Mouse (Mus musculus) midbrain, embryonic 14.5 days (tissue): ENCODE results near the gene Sf3a2. TPM values are rescaled to one million over a fixed set of nuclear protein-coding genes. Genes with fewer than 3 reads are reported as not detected.
A peak's percentile ranks its signal among the peaks of the same experiment; 100 is the strongest.

Experiments
- ATAC-seq: fragments of 200-750 bp; cut with Nextera tagmentation; 2 replicates; pipeline ENCODE4 v1.8.0; 2017; ENCODE audit warnings: moderate number of reproducible peaks, moderate library complexity; ENCODE audit not compliant: low FRiP score, low TSS enrichment
- DNase-seq: peaks from one replicate; pipeline ENCODE4 v3.0.0-alpha.2; 2015
- H3K27ac ChIP-seq: fragments of 300-500 bp; sonication (generic); replicated peaks from 2 replicates; pipeline ENCODE4 v1.5.1; 2014; ENCODE audit warnings: mild to moderate bottlenecking, low read depth, low read length, moderate library complexity
- H3K27me3 ChIP-seq: fragments of 300-500 bp; sonication (generic); 2 replicates; pipeline ENCODE4 v1.6.1; 2014; ENCODE audit warnings: low read length, control low read depth, mixed read lengths; ENCODE audit not compliant: control insufficient read depth, insufficient read depth
- H3K36me3 ChIP-seq: fragments of 300-500 bp; sonication (generic); 2 replicates; pipeline ENCODE4 v1.6.1; 2014; ENCODE audit warnings: low read length, control low read depth; ENCODE audit not compliant: control insufficient read depth, insufficient read depth
- H3K4me1 ChIP-seq: fragments of 300-500 bp; sonication (generic); 2 replicates; pipeline ENCODE4 v1.6.1; 2014; ENCODE audit warnings: mild to moderate bottlenecking, antibody characterized with exemption, low read length, control low read depth; ENCODE audit not compliant: control insufficient read depth, insufficient read depth
- H3K4me2 ChIP-seq: fragments of 300-500 bp; sonication (generic); 2 replicates; pipeline ENCODE4 v1.6.1; 2014; ENCODE audit warnings: mild to moderate bottlenecking, low read length, moderate library complexity
- H3K4me3 ChIP-seq: fragments of 300-500 bp; sonication (generic); replicated peaks from 2 replicates; pipeline ENCODE4 v1.5.1; 2014; ENCODE audit warnings: low read depth, low read length
- H3K9ac ChIP-seq: fragments of 300-500 bp; sonication (generic); replicated peaks from 2 replicates; pipeline ENCODE4 v1.6.1; 2014; ENCODE audit warnings: mild to moderate bottlenecking, low read length, moderate library complexity
- H3K9me3 ChIP-seq: fragments of 300-500 bp; sonication (generic); 2 replicates; pipeline ENCODE4 v1.6.1; 2016; ENCODE audit warnings: low read length, control low read depth, mixed read lengths; ENCODE audit not compliant: control insufficient read depth
- WGBS: fragments of 180-500 bp; shearing (Covaris S2); extraction: QIAGEN DNeasy Blood & Tissue Kit; methylation state at CpG from one replicate; pipeline ENCODE4 v1.1.7; 2014; 5-methylcytosine and 5-hydroxymethylcytosine counted together
- polyA plus RNA-seq: library from polyadenylated mRNA; unstranded; fragments of >200 nt; fragmentation: Nextera tagmentation; extraction: Ambion mirVana; gene quantifications from 2 replicates; pipeline ENCODE4 v1.2.1, GENCODE M21; 2014

Gene Sf3a2
- polyA plus RNA-seq, 1 experiment from 2014 or later = 75.1 TPM

- peak within 1 kb of the TSS; percentile 48; the same call in 1 of the 2 replicates for H3K4me3 ChIP-seq
- H3K27ac ChIP-seq = no peak within 1 kb of the TSS
- H3K36me3 ChIP-seq = peaks cover 52% of the 10 kb centered on the region
- 0 out of 2 replicates have a peak within 1 kb of the TSS, but pooled peaks have one; percentile 8 for H3K4me2 ChIP-seq
- H3K9ac ChIP-seq = peak within 1 kb of the TSS; percentile 72
- no peak for DNase-seq
- H3K27me3 ChIP-seq = peaks cover 9% of the 10 kb centered on the region
- no peak for ATAC-seq
- peaks cover 31% of the 10 kb centered on the region for H3K4me1 ChIP-seq
- WGBS = 70% methylated on average over 6 of the region's 6 CpGs
- H3K9me3 ChIP-seq = no peaks in the 10 kb centered on the region
Measured at GRCm38 (mm10) chr10:80804916-80805315, 6.9 kb downstream of the Sf3a2 start, which contains the start of gene Amh. TSS of gene Amh (plus strand) at chr10:80805243.

GRCm38 (mm10) chr10:80805322-80805721 is 7.3 kb downstream of the Sf3a2 start:
- H3K27ac ChIP-seq = no peak overlapping the region
- ATAC-seq = no peak
- 83% methylated on average over 5 of the region's 5 CpGs for WGBS
- no peak overlapping the region for H3K9ac ChIP-seq
- peaks cover 48% of the 10 kb centered on the region for H3K36me3 ChIP-seq
- H3K4me3 ChIP-seq = no peak overlapping the region
- H3K27me3 ChIP-seq = peaks cover 13% of the 10 kb centered on the region
- peaks cover 27% of the 10 kb centered on the region for H3K4me1 ChIP-seq
- DNase-seq = no peak
- H3K4me2 ChIP-seq = no peak overlapping the region
- H3K9me3 ChIP-seq = no peaks in the 10 kb centered on the region

GRCm38 (mm10) chr10:80805925-80806324 is 7.9 kb downstream of the Sf3a2 start:
- Histone ChIP-seq H3K9me3 (no peaks in the 10 kb centered on the region), H3K36me3 (peaks cover 47% of the 10 kb centered on the region), H3K27me3 (peaks cover 17% of the 10 kb centered on the region), H3K4me3 (peak overlapping the region; percentile 48; the same call in 1 of the 2 replicates), H3K27ac (no peak overlapping the region), H3K4me1 (peaks cover 27% of the 10 kb centered on the region), H3K9ac (peak overlapping the region; percentile 72), H3K4me2 (0 out of 2 replicates have a peak overlapping the region, but pooled peaks have one; percentile 8)
- WGBS = 7% methylated on average over 3 of the region's 3 CpGs
- DNase-seq (peak; percentile 74), ATAC-seq (no peak)

GRCm38 (mm10) chr10:80806341-80807056 is 8.5 kb downstream of the Sf3a2 start:
- Histone ChIP-seq H3K4me3 (peak overlapping the region; percentile 48), H3K36me3 (peaks cover 41% of the 10 kb centered on the region), H3K27ac (peak overlapping the region; percentile 89), H3K9me3 (no peaks in the 10 kb centered on the region), H3K4me2 (peak overlapping the region; percentile 95), H3K9ac (peak overlapping the region; percentile 72), H3K27me3 (peaks cover 17% of the 10 kb centered on the region), H3K4me1 (peaks cover 27% of the 10 kb centered on the region)
- peak; percentile 16; the same call in 1 of the 2 replicates for ATAC-seq
- 36% methylated on average over 33 of the region's 34 CpGs for WGBS
- no peak for DNase-seq

GRCm38 (mm10) chr10:80807057-80807627 is 9.1 kb downstream of the Sf3a2 start:
- peaks cover 17% of the 10 kb centered on the region for H3K27me3 ChIP-seq
- peak overlapping the region; percentile 72 for H3K9ac ChIP-seq
- peak; percentile 84 for ATAC-seq
- peak overlapping the region; percentile 89 for H3K27ac ChIP-seq
- peaks cover 35% of the 10 kb centered on the region for H3K36me3 ChIP-seq
- peak overlapping the region; percentile 95 for H3K4me2 ChIP-seq
- H3K9me3 ChIP-seq = no peaks in the 10 kb centered on the region
- peaks cover 27% of the 10 kb centered on the region for H3K4me1 ChIP-seq
- DNase-seq = peak; percentile 92
- WGBS = 1% methylated on average over 58 of the region's 58 CpGs
- H3K4me3 ChIP-seq = peak overlapping the region; percentile 48

GRCm38 (mm10) chr10:80808099-80808984 is 10.3 kb downstream of the Sf3a2 start:
- Histone ChIP-seq H3K4me3 (peak overlapping the region; percentile 48), H3K27ac (no peak overlapping the region)
- no peak for ATAC-seq

GRCm38 (mm10) chr10:80808985-80809632 is 11.1 kb downstream of the Sf3a2 start:
- H3K9ac ChIP-seq = no peak overlapping the region
- ATAC-seq = no peak

More at GRCm38 (mm10) chr10:80808099-80808984, 10.3 kb downstream of the Sf3a2 start:
- DNase-seq = no peak
- Histone ChIP-seq H3K9ac (no peak overlapping the region), H3K4me1 (peaks cover 27% of the 10 kb centered on the region), H3K27me3 (peaks cover 17% of the 10 kb centered on the region), H3K36me3 (peaks cover 23% of the 10 kb centered on the region), H3K4me2 (peak overlapping the region; percentile 95), H3K9me3 (no peaks in the 10 kb centered on the region)
- WGBS = 14% methylated on average over 40 of the region's 40 CpGs

GRCm38 (mm10) chr10:80810084-80810483 is 12.1 kb downstream of the Sf3a2 start:
- Histone ChIP-seq H3K27ac (no peak overlapping the region), H3K4me3 (no peak overlapping the region), H3K4me2 (no peak overlapping the region), H3K4me1 (peaks cover 27% of the 10 kb centered on the region), H3K27me3 (peaks cover 17% of the 10 kb centered on the region), H3K36me3 (peaks cover 5% of the 10 kb centered on the region), H3K9ac (no peak overlapping the region), H3K9me3 (no peaks in the 10 kb centered on the region)
- ATAC-seq = no peak
- DNase-seq = no peak
- WGBS = 5% methylated on average over 19 of the region's 20 CpGs

More at GRCm38 (mm10) chr10:80808985-80809632, 11.1 kb downstream of the Sf3a2 start:
- peaks cover 15% of the 10 kb centered on the region for H3K36me3 ChIP-seq
- peaks cover 27% of the 10 kb centered on the region for H3K4me1 ChIP-seq
- H3K27me3 ChIP-seq = peaks cover 17% of the 10 kb centered on the region
- no peak overlapping the region for H3K27ac ChIP-seq
- H3K4me2 ChIP-seq = peak overlapping the region; percentile 34
- DNase-seq = no peak
- H3K4me3 ChIP-seq = peak overlapping the region; percentile 7
- no peaks in the 10 kb centered on the region for H3K9me3 ChIP-seq
- 5% methylated on average over 18 of the region's 18 CpGs for WGBS
